Mouse (Mus musculus): ENCODE measurements at regions not wholly inside any gene's neighbourhood (a gene's known extent, or its start where the extent isn't known, plus 50 kb on each side); places are given as distances from the start of the nearest gene placed in this dataset.

DNA sequence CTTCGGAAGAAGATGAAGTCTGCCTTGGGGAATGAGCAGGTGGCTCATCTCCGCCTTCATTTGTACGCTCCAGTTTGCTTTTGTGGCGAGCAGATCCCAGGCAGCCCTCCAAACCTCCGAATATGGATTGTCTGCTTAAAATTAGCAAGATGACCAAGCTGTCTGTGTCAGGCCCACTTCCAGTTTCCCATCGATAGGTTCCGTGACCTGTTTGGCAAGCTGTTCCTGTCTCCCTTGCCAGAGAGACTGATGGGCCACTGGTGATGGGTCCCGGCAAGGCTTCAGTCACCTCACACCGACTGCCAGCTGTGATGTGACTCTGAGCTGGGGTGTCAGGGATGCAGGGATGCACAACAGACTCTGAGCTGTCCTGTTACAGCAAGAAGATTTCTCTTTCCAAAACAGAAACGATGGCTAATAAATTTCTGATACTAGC, 96.4 kb downstream of the Enc1 start:
- TF ChIP-seq POLR2A (IDR thresholded peaks at IDR 0.05; ENCODE audit: borderline replicate concordance, extremely low read depth, insufficient read depth, insufficient read length, poor library complexity, severe bottlenecking) (no peak), CTCF (IDR thresholded peaks at IDR 0.05; ENCODE audit: borderline replicate concordance, extremely low read depth, insufficient read depth, insufficient read length) (no peak)
